Mouse (Mus musculus): ENCODE measurements at regions not wholly inside any gene's neighbourhood (a gene's known extent, or its start where the extent isn't known, plus 50 kb on each side); places are given as distances from the start of the nearest gene placed in this dataset.

GRCm38 (mm10) chr15:51730805-51731412, 2153.8 kb upstream of the Gm7489 start:
- TF ChIP-seq CTCF (IDR thresholded peaks at IDR 0.05) (no peak), EP300 (IDR thresholded peaks at IDR 0.05) (no peak)

All from lung, postnatal 0 days (tissue).